Mouse (Mus musculus): ENCODE results near the gene Jade3.
A peak's percentile ranks its signal among the peaks of the same experiment; 100 is the strongest.

Jade3 gene

DNA sequence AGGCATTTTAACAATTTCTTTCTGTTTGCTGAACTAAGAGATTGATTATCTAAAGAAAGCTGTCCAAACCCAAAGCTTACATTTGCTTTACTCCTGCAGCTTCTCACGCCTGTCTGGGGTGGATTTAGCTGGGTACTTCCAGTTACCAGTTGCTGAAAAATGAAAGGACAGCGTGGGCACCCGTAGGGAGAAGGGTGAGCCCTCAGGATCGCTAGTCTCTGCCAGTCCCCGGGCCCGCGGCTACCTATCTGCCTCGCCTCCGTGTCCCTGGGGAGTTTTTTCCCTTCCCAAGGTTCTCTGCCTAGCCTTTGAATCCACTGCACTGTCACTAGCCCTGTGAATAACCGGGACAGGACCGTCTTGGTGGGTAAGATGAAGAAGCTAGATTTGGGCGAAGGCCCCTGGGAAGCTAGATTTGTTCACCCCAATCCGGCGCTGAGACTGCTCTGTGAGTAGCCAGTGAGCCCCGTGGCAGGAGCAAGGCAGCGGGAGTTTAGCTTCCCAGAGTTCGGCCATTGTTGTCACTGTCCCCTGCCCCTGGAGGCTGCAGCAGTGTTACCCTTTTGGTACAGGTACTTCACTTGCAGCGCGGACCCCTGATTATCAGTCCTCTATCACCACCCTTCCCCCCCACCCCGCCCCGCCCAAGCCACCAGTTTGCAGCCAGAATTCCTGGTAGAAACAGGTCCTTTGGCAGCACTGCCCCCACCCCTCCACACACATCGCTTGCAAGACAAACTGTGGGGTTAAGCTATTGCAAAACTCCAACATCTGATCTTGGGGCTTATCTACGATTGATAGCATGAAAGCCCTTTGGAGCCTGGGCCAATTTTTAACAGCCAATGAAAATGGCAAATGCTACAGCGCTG, 122.8 kb downstream of the Jade3 start:
- DNase-seq (ENCODE audit: low read depth, low spot score): peak; percentile 15

DNA sequence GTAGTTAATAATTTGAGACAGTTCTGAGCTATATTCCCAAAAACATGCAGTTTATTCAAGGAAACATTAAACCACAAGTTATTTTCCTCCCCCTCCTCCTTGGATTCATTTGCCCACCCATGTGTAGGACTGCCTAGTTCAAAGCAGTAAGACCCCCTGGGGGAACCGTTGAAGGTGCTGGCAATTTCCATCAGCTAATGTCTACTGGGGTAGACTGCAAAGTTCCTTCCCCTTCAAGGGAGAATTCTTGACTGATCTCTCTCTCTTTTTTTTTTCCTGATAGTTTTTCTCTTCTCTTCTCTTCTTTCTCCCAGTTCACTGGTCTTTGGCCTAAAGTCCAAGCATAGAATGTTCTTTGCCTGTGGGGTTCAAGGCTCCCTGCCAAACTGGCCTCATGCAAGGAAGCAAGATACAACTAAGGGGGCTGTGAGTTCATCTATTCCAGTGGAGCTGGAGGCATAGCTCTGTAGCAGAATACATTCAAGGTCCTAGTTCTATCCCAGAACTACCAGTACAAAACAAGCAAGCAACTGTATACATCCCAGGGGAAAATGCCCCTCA, 123.5 kb downstream of the Jade3 start:
- DNase-seq (ENCODE audit: low read depth, low spot score): no peak

DNA sequence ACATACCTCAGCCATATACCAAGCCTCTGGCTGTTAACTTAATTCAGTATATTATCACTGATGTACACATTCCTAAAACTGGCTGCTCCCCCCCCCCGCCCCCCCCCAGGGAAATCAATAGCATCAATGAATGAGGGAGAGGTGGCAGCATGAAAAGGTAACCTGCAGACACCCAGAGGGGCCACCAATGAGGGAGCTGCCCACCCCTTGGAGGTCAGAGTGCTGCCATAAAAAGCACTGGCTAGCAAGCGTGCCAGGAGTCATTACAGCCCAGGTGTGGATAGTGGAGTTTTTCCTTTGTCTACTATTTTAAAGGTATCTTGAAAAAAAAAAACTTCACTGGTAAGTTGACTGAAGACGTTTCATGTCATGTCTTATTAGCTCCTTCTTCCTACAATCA, 124.0 kb downstream of the Jade3 start, which contains the start of gene Rgn:
TSS of gene Rgn (plus strand) at position 256 of the 400 bp plus-strand sequence.
- no peak for DNase-seq (ENCODE audit: low read depth, low spot score)

DNA sequence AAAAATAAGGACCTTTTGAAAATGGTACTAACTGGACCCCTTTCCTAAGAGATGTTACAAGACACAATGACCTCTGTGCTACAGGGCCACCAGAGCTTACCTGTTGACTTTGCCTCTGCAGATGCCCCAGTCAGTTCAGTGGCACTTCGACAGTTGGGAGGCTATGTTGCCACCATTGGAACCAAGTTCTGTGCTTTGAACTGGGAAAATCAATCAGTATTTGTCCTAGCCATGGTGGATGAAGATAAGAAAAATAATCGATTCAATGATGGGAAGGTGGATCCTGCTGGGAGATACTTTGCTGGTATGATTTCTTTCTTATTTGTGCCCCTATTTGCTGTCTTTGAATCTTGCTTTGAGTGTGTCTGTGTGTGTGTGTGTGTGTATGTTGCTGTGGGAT, 126.7 kb downstream of the Jade3 start:
- no peak for DNase-seq (ENCODE audit: low read depth, low spot score)

DNA sequence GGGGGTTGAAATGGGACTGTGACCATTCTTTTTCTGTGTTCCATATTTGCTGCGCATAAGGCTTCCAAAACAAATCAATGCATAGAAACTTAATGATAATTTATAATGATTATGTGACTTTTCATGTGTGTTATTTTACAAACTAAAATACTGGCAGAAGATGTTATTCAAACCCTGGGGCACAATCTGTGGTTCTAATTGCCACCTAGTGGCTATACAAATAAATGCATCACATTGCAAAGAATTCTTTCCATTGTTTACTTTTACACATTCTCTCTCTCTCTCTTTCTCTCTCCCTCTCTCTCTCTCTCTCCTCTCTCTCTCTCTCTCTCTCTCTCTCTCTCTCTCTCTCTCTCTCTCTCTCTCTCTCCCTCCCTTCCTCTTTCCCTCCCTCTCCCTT, 136.4 kb downstream of the Jade3 start:
- no peak for DNase-seq (ENCODE audit: low read depth, low spot score)

DNA sequence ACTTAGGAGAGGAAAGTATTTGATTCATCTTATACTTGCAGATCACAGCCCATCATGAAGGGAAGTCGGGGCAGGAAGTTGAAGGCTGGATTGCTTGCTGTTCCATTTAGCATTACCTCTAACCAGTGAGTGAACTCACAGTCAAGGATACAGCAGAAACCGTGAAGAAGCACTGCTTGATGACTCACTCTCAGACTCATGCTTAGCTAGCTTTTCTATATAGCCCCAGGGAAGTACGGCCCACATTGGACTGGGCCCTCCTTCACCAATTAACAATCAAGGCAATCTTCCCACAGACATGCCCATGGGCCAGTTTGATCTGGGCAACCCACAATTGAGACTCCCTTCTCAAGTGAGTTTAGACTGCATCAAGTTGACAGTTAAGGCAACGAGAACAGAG, 138.5 kb downstream of the Jade3 start:
- DNase-seq (ENCODE audit: low read depth, low spot score): no peak
